Mouse (Mus musculus): Measurements from ENCODE around the gene Cdon.

DNA sequence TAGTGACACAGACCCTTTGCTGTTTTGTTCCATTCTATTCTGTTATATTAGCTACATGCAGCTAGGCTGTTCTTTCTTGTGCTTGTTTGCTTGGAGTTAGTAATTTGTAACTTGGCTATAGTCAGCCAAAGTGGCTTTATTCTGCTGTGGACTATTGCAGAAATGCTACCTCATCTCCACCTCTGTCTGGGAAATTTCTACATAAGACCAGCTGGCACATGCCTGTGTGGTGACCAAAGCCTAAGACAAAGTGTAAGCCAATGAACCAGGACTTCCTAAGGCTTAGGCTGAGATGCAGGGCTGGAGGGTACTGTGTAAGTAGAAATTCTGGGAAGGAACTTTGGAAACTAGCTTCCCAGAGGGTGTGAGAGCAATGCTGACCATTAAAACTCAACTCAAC, 48.0 kb downstream of the Cdon start:
- TF ChIP-seq SIN3A (IDR thresholded peaks at IDR 0.05; ENCODE audit: low read length) (no peak), HCFC1 (IDR thresholded peaks at IDR 0.05; ENCODE audit: low read depth, low read length) (no peak), CTCF (conservative IDR thresholded peaks at IDR 0.05 in 1 of 2, IDR thresholded peaks at IDR 0.05 in 1 of 2; ENCODE audit: low read depth in 2 of 2, low read length in 2 of 2) (no peak), MAX (IDR thresholded peaks at IDR 0.05; ENCODE audit: low read length) (no peak), PAX5 (IDR thresholded peaks at IDR 0.05; ENCODE audit: low read length) (no peak), UBTF (IDR thresholded peaks at IDR 0.05; ENCODE audit: low read depth, low read length) (no peak), JUN (IDR thresholded peaks at IDR 0.05; ENCODE audit: insufficient read depth, low read depth, low read length) (no peak)

Measured in CH12.LX (cell line).